Mouse (Mus musculus) adipocyte (in vitro differentiated cells): Measurements from ENCODE around the gene Pigg.
"Not testable (repeated sequence)": the region's sequence is repeated elsewhere in the genome, so short reads cannot be mapped to it uniquely, and the experiment has no call there.

ENCODE experiments used
- DNase-seq: peaks from one replicate; pipeline ENCODE4 v3.0.0-alpha.2; 2016; ENCODE audit warnings: low spot score

Pigg gene

GRCm38 (mm10) chr5:108312224-108313064 lies at the start of gene Pigg:
Pigg (plus strand) TSS chr5:108312609.
- DNase-seq, result peak; percentile 90

DNA sequence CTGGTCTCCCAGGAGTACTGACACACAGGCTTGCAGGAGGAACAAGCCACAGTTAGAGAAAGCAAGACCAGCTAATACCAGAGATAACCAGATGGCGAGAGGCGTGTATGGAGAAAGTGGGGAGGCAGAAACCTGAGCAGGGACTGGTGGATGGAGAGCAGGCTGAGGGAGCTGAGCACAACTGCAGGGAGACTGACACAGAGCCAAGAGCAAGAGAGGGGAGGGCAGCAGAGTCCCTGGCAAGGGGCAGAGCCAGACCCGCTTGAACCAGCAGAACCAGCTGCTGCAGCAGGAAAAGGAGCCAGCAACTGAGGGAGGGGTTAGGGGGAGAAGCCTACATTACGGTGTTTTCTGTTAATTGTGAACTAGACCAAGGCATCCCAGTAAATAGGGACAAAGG lies 49.7 kb upstream of the Pigg start:
- peak; percentile 83 for DNase-seq

DNA sequence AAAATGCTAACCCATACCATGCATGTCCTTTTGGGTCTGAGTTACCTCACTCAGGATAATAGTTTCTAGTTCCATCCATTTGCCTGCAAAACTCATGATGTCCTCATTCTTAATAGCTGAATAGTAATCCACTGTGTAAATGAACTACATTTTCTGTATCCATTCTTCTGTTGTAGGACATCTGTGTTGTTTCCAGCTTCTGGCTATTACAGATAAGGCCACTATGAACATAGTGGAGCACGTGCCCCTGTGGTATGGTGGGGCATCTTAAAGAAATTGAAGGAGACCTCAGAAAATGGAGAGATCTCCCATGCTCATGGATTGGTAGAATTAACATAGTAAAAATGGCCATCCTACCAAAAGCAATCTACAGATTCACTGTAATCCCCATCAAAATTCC lies 48.6 kb upstream of the Pigg start:
- DNase-seq, result not testable (repeated sequence)

DNA sequence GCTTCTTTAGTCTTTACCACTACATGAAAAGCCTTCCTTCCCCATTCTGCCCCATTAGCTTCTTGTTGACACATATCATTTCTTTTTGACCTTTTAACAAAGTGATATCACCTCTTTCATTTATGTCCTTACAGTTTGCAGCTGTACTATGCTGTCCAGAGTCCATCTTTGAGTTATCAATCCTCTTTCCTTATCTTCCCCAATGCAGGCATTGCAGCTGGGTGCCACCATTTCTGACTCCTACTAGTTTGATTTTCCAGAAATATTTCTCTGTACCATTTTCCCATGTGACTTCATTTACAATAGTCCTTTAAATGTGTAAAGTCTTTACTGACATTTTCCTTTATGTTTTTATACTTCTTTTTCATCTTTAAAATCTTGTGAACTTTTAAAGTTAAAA lies 45.4 kb upstream of the Pigg start:
- no peak for DNase-seq

GRCm38 (mm10) chr5:108268127-108269062 lies 44.0 kb upstream of the Pigg start, which contains the start of gene Dr1:
Dr1 (plus strand) TSS chr5:108268897.
- peak; percentile 87 for DNase-seq

DNA sequence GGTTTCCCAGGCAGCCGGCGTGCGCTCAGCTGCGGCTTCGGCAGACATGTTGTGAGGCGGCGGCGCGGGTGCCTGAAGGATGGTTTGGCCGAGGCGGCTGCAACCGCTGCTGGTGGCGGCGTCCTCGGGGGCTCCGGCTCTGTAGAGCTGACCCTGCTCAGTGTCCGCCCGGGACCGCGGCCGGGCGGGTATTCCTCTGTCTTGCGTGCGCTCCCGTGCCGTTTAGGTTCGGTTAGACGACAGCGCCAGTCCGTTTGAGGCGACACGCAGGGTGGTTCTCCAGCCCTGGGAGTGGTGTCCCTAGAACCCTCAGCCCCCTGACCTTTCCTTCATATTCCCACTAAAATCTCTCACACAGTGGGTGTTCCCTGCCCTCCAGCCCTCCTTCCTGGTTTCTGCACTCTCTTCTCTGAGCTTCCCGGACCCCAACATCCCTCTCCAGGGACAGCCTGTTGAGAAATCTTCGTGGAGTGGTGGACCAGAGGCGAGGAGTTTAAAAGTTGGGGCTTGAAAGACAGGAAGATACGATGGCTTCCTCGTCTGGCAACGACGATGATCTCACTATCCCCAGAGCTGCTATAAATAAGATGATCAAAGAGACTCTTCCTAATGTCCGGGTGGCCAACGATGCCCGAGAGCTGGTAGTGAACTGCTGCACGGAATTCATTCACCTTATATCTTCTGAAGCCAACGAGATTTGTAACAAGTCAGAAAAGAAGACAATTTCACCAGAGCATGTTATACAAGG lies 43.2 kb upstream of the Pigg start:
- DNase-seq, result peak; percentile 41

- peak; percentile 34 for DNase-seq
Observed at GRCm38 (mm10) chr5:108269811-108270151, 42.6 kb upstream of the Pigg start.

GRCm38 (mm10) chr5:108270415-108270814 lies 42.0 kb upstream of the Pigg start:
- DNase-seq, result no peak

DNA sequence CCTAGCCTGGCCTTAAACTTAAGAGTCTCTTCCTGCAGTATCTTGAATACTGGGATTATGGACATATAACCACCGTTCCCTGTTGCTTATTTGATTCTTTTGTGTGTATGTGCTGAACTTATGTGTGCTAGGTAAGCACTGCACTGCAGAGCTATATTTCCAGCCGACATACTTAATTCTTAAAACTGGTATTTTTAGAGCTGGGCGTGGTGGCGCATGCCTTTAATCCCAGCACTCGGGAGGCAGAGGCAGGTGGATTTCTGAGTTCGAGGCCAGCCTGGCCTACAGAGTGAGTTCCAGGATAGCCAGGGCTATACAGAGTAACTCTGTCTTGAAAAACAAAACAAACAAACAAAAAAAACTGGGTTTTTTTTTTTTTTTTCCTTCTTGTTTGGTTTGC lies 41.1 kb upstream of the Pigg start:
- DNase-seq, result not testable (repeated sequence)

DNA sequence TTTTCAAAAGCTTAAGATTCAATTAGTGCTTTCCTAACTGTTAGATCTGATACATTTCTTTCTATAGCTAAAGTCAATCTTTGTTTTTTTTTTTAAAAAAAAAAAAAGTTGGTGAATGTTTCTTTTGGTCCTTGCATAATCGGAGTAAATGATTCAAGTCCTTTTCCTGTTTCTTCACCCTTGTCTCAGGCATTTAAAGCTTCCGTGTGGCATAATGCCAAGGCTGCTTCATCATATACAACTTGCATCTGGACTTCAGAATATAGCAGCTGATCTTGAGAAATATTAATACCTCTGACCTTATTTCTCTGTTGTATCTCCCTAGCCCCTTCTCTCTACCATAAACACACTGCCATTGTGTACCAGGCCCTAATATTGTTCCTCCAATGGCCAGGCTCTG lies 25.5 kb upstream of the Pigg start:
- no peak for DNase-seq

- DNase-seq, result no peak
Observed at GRCm38 (mm10) chr5:108301567-108301966, 10.8 kb upstream of the Pigg start.

DNA sequence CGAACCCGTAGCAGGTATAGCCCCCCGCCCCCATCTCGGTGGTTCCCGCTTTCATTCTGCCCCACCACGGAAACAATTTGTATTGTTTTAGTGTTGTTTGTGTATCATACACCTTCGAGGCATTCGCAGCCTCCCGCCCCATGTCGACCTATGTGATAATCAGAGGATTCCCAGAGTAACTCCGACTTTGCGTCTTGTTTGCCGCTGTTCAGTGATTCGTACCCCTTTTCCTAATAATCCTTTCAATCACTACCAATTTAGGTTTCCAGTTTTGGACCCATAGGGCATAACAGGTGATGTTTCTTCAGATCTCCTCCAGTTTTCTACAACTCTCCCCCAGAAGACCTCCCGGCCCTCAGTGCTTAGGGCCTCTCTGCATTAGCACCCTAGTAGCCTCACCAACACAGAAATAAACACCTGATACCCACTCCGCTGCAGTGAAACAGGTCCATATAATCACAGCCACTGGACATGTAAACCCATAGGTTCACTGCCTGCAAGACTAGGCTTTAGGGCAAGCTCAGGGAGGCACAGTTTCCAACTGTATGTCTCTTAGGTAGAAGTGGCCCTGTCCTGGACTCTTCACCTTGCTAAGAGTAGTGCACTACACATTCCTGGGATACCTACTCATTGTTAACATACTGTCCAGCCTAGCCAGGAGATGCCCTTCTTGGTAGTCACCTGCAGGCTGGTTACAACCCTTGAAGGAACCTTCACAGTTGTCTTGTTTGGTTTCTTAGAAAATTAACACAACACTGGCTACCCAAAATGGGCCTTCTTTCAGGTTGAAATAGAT lies 854 bp downstream of the Pigg start:
- no peak for DNase-seq

DNA sequence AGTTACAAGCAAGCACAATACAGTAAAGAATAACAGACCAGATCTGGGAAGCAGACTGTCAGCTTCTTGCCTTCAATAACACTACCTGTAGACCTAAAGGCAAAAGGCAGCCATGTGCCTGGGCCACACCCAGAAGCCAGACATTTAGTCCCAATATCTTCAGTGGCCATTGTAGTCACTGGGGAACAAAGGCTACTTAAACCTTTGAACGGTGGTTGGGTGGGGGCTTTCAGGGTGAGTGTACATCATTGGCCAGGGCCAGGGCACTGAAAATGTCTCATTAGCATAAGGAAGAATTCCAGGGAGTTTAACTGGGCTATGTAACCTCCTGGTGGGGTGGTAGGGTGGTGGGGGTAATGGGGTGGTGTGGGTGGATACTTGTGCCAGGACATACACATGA lies 18.6 kb downstream of the Pigg start:
- DNase-seq, result no peak

DNA sequence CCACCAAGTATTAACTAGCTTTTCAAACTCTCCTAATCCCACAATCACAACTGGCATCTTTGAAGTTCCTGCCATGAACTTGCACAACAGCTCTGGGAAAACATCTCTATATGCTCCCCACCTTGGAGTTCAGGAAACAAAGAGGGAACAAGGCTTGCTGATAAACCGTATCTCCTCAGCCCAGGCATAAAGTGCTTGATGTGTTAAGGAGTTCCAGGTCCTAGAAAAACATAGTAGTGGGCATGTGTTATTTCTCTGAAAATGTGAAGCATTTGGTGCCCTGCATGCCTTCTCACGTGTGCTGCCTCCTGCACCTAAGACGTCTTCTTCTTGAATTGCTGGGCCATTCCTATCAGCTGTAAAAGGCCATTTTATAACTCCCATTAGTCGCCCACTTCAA lies 25.0 kb downstream of the Pigg start:
- DNase-seq, result no peak

DNA sequence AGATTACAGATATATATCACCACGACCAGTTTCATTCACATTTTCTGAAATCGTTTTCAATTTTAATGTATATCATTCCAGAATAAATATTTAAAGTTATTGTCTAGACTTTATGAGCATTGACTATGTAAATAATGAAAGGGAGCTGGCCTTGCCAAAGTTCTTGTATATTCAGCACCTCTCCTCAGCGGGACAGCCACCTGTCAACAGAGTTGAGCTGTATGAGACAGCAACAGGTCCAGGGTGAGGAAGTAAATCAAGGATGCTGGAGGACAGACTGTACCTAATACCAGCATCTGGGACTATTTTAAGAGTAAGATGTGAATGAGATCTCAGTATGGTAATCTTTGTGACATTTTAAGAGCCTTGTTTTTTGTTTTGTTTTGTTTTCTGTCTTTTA lies 25.6 kb downstream of the Pigg start:
- DNase-seq, result no peak

GRCm38 (mm10) chr5:108343680-108344170 lies 31.3 kb downstream of the Pigg start:
- no peak for DNase-seq

DNA sequence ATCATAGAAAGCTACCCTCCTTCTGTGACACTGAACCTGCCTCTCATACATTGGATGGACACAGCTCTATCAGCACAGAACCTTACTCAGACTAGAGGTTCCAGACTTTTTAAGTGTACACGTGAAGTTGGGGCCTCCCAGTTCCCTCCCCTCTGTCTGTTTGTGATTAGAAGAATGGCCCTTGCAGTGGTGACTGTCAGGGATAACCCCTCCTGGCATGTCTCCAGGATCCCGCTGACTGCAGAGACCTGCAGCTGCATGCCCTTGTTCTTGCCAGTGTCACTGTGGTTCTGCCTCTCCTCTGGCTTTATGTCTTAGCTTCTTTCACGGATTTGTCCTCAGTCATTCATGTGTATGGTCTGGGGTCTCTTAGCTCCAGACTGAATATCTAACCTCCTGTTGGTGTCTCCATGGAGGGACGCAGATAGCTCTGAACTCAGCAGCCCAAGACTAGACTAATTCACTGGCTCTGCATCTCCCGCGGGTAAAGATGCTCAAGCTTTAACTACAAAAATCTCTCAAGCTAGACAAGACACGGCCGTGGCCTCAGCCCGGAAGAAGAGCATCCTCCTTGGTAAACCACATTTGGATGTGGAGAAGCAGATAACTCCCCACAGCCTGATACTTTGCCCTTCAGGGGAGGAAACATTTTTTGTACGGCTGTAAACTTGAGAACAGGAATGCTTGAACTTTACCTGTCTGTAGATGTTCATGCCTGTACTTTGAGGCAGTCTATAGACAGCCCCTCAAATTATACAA lies 33.1 kb downstream of the Pigg start:
- no peak for DNase-seq

GRCm38 (mm10) chr5:108347843-108348242 lies 35.4 kb downstream of the Pigg start:
- no peak for DNase-seq

DNA sequence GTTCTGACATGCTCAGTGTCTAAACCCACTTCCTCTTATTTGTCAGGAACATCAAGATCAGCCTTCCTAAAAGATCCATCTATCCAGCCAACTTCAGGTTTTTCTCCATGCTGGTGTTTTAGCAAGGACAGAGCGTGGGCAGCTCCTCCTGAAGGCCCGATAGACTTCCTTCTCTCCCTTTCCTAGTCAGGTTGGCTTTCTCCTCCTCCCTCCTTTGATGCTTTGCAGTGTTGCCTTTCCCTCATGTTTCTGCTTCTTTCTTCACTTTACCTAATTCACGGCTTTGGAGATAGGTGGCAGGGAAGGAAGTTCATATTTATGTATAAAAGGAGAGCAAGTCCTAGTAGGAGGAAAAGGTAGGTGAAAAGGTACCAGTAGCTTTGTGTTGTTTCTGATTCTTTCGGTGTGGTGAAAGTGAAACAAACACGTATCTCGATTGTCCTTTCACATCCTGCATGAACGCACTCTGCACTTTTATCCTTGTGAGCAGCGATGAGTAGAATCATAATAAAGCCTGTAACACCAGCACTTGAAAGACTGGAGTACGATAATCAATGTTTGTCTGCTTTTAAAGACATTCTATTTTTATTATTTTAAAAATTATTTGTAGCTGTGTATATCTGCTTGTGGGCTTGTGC lies 37.2 kb downstream of the Pigg start:
- DNase-seq, result no peak

- no peak for DNase-seq
Observed at GRCm38 (mm10) chr5:108354056-108354455, 41.6 kb downstream of the Pigg start.
